Mouse (Mus musculus) C2C12 (cell line): Measurements from ENCODE around the gene Rnf207.

Experiments
- CEBPB ChIP-seq: IDR thresholded peaks from one replicate; pipeline ENCODE4 v1.6.1; 2011; ENCODE audit warnings: low read depth, mild to moderate bottlenecking, control low read depth, moderate library complexity
- CTCF ChIP-seq: IDR thresholded peaks from one replicate; pipeline ENCODE4 v1.5.1; 2011; ENCODE audit not compliant: control insufficient read depth, insufficient read depth, insufficient read length
- MAX ChIP-seq: IDR thresholded peaks from one replicate; pipeline ENCODE4 v1.6.1; 2011; ENCODE audit warnings: mild to moderate bottlenecking, control low read depth
- MYOD1 ChIP-seq: IDR thresholded peaks from one replicate; pipeline ENCODE4 v1.6.1; 2011; ENCODE audit warnings: low read depth; ENCODE audit not compliant: control insufficient read depth, insufficient read length
- MYOG ChIP-seq: IDR thresholded peaks from one replicate; pipeline ENCODE4 v1.6.1; 2011; ENCODE audit not compliant: control insufficient read depth, insufficient read length; ENCODE audit errors: extremely low read depth
- USF1 ChIP-seq: IDR thresholded peaks from one replicate; pipeline ENCODE4 v1.6.1; 2011; ENCODE audit warnings: low read depth, mild to moderate bottlenecking, control low read depth, moderate library complexity

DNA sequence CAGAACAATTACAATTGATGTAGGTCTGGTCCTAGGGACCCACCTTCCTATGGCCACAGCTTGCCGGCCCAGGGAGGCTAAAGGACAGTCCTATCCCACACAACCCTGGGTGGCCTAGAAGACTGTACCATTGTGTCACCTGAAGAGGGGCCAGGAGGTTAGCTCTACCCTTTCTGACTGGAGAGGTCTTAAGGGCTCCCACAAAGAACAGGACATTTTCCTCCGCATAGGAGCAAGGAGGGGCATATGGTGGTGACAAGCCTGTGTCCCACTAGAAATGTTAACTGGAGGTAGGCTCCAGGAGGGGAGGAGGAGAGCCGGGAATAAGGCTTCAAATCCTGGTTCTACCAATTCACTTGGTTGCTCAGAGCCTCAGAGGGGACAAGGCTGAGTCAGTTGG, 45.6 kb downstream of the Rnf207 start:
- TF ChIP-seq CTCF (no peak), MYOG (no peak), MAX (no peak), MYOD1 (no peak), USF1 (no peak), CEBPB (no peak)
